Mouse (Mus musculus): ENCODE data around the gene Vps53.

DNA sequence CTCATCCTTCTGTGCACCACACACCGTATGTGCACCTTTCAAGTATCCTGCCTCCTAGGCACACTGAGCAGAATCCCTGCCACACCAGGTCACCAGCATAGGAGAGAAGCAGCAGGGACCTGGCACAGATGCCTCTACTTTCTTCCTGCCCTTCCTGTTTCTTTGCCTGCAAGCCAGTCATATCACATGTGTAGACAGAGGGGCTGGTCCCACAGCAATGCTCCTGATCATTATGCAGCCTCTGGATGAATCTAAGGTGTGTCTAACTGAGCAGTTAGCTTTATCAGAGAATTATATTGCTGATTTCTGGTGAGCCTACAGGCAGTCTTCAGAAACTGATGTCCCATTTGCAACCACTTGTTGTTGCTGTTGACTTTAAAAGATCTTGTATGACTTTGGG is 34.3 kb downstream of the Vps53 start:
- TF ChIP-seq NANOG (IDR thresholded peaks at IDR 0.05; ENCODE audit: borderline replicate concordance, low read length): no peak
- no peak for TF ChIP-seq CTCF (conservative IDR thresholded peaks at IDR 0.05; ENCODE audit: low read length)
- TF ChIP-seq POU5F1 (IDR thresholded peaks at IDR 0.05; ENCODE audit: borderline replicate concordance, low read length): no peak

Data from E14TG2a.4 (cell line).